9 mouse cellular contexts compared by ENCODE assay signal in genomic region chr17:29730510-29731265, GRCm38 (mm10). TPM values are rescaled to one million over a fixed set of nuclear protein-coding genes. Genes with fewer than 3 reads are reported as not detected.
DNase-seq lines count a peak whose midpoint lies in the region; ATAC-seq lines count a peak whose summit lies in the region.
"Had no signal": no experiment of that assay in that cellular context is flagged by ENCODE, and none has a peak within 500 bp of the region (broad histone marks: within the 10 kb centered on the region; RNA-seq: fewer than 3 reads in every experiment).

No protein-coding gene starts in this region.

- no peaks in the 10 kb centered on the region for H3K36me3 ChIP-seq in neural tube, embryonic 11.5 days (ENCODE audit: control insufficient read depth, insufficient read depth, low read length)
- no peaks in the 10 kb centered on the region for H3K36me3 ChIP-seq in hindbrain, embryonic 11.5 days (ENCODE audit: control insufficient read depth, insufficient read depth, low read length)
- H3K36me3 ChIP-seq: liver, embryonic 13.5 days had no signal

- H3K27me3 ChIP-seq in neural tube, embryonic 11.5 days (ENCODE audit: control insufficient read depth, insufficient read depth, low read length): no peaks in the 10 kb centered on the region
- no peaks in the 10 kb centered on the region for H3K27me3 ChIP-seq in hindbrain, embryonic 11.5 days (ENCODE audit: control insufficient read depth, insufficient read depth, low read length)
- H3K27me3 ChIP-seq: liver, embryonic 13.5 days had no signal

- DNase-seq in neural tube, embryonic 11.5 days (ENCODE audit: low spot score): peak; percentile 44
- DNase-seq in neural tube, embryonic 10.5 days (ENCODE audit: extremely low spot score, low spot score): no peak
- DNase-seq in cerebellum, postnatal 10 days: peak; percentile 80 to 87
- peak; percentile 65 for DNase-seq in hindbrain, embryonic 11.5 days (ENCODE audit: low spot score)
- DNase-seq in testis, postnatal 10 days (ENCODE audit: low spot score): peak; percentile 69
- DNase-seq in frontal cortex, postnatal 25 days (ENCODE audit: low spot score in 2 of 2): no peak
- no peak for DNase-seq in left cerebral cortex, postnatal 25 days (ENCODE audit: low spot score in 2 of 2)
- DNase-seq in right cerebral cortex, postnatal 36 days (ENCODE audit: low spot score in 2 of 2): no peak
- DNase-seq: liver, embryonic 13.5 days had no signal

- H3K4me1 ChIP-seq in neural tube, embryonic 11.5 days (ENCODE audit: control insufficient read depth, insufficient read depth, low read length): peaks cover 10% of the 10 kb centered on the region; the same call in 1 of the 2 replicates
- H3K4me1 ChIP-seq in hindbrain, embryonic 11.5 days (replicated peaks; ENCODE audit: control insufficient read depth, insufficient read depth, low read length): peaks cover 11% of the 10 kb centered on the region

- ATAC-seq in neural tube, embryonic 11.5 days (ENCODE audit: insufficient read depth, low FRiP score, low TSS enrichment): no peak
- peak; percentile 72 for ATAC-seq in hindbrain, embryonic 11.5 days (ENCODE audit: low FRiP score)

- no peak overlapping the region for H3K4me3 ChIP-seq in neural tube, embryonic 11.5 days (ENCODE audit: low read depth, low read length)
- no peak overlapping the region for H3K4me3 ChIP-seq in hindbrain, embryonic 11.5 days (ENCODE audit: low read depth, low read length)
- H3K4me3 ChIP-seq: liver, embryonic 13.5 days had no signal

- WGBS in neural tube, embryonic 11.5 days: 49% methylated on average over 13 of the region's 13 CpGs
- WGBS in hindbrain, embryonic 11.5 days: 37% methylated on average over 13 of the region's 13 CpGs

- no peak overlapping the region for H3K4me2 ChIP-seq in neural tube, embryonic 11.5 days (ENCODE audit: low read depth)
- H3K4me2 ChIP-seq in hindbrain, embryonic 11.5 days (replicated peaks; ENCODE audit: low read depth, low read length): no peak overlapping the region
- H3K4me2 ChIP-seq: liver, embryonic 13.5 days had no signal

- peak overlapping the region; percentile 73 for H3K27ac ChIP-seq in neural tube, embryonic 11.5 days (ENCODE audit: low read depth, low read length)
- peak overlapping the region; percentile 85 for H3K27ac ChIP-seq in hindbrain, embryonic 11.5 days (ENCODE audit: low read depth, low read length)
- H3K27ac ChIP-seq: liver, embryonic 13.5 days had no signal

- intact Hi-C loops in left cerebral cortex, postnatal 25 days (cut with DNase I): no loop called here

- H3K9ac ChIP-seq in neural tube, embryonic 11.5 days (ENCODE audit: low read length): no peak overlapping the region
- H3K9ac ChIP-seq in hindbrain, embryonic 11.5 days (ENCODE audit: low read depth, low read length): 0 out of 2 replicates have a peak overlapping the region, but pooled peaks have one; percentile 2
- H3K9ac ChIP-seq: liver, embryonic 13.5 days had no signal

- H3K9me3 ChIP-seq in neural tube, embryonic 11.5 days (ENCODE audit: control insufficient read depth, low read length): no peaks in the 10 kb centered on the region
- no peaks in the 10 kb centered on the region for H3K9me3 ChIP-seq in hindbrain, embryonic 11.5 days (ENCODE audit: control insufficient read depth, low read length)
- H3K9me3 ChIP-seq: liver, embryonic 13.5 days had no signal

RNA-seq across cellular contexts. Expression of gene Ccdc167, which starts 13.8 kb away (rescaled TPM):
- 16.1 and 16.4 TPM in 2 replicates for polyA plus RNA-seq in neural tube, embryonic 11.5 days (2014; fragmentation: Nextera tagmentation; extraction: Ambion mirVana)
- polyA plus RNA-seq in hindbrain, embryonic 11.5 days (2014; fragmentation: Nextera tagmentation; extraction: Ambion mirVana): 14.8 and 15.2 TPM in 2 replicates
- 10 to 100 TPM; 16.2 to 16.9 TPM for total RNA-seq in left cerebral cortex, postnatal 25 days (2021)

Comparison
In these comparisons a context has a peak if more than half of its experiments do, and no peak if none do; other contexts are left out.
1. DNase-seq: peak in neural tube, embryonic 11.5 days (single experiment), cerebellum, postnatal 10 days (2 of 2), hindbrain, embryonic 11.5 days (single experiment) and testis, postnatal 10 days (single experiment); none in neural tube, embryonic 10.5 days (single experiment), frontal cortex, postnatal 25 days (0 of 2), left cerebral cortex, postnatal 25 days (0 of 2) and right cerebral cortex, postnatal 36 days (0 of 2).